Mouse (Mus musculus): ENCODE data around the gene Slc24a4. TPM values are rescaled to one million over a fixed set of nuclear protein-coding genes. Genes with fewer than 3 reads are reported as not detected.

Gene Slc24a4
- polyA plus RNA-seq (2017; shearing (Covaris generic)), result not detected

DNA sequence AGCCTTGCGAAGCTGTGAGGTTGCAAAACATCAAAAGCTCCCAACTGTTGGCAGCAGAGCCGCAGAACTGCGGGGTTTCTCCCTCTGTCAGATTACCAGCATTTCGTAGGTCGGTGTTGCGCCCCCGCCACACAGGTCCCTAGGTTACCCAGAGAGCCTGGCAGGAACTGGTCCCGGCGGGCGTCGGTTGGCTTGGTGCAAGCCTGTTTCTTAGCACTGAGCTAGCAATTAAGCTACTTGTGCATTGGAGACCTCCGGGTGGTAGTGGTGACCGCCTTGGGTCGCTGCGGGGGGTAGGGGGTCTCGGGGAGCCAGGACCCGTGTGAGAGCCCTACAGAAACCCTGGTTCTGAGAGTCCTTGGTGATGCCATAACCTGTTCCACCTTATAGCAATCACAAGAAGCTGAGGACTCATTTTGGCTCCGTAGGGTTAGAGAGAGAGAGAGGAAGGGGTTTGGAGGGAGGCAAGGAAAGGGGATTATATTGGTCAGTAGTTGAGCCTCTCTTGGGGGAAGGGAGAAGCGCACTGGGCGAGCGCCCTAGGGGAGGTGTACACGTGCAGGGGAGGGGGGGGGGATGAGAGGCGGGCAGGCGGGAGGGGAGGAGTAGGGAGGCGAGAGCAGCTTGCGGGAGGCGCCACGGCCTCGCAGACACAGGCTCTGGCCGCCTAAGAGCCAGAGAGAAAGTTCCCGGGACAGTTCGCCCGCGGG lies at the start of gene Slc24a4:
Slc24a4 (plus strand) TSS at position 653 of the 710 bp plus-strand sequence.

GRCm38 (mm10) chr12:102282763-102283482 lies 154.4 kb downstream of the Slc24a4 start, which contains the start of gene Rin3:
Gene Rin3, plus strand, starts transcription at chr12:102283048.

Other genes with a start within 250 kb of the Slc24a4 start
- 98.3 TPM for gene Trip11, start 215.5 kb upstream of the Slc24a4 start, polyA plus RNA-seq (2017; shearing (Covaris generic))
- gene Atxn3, start 170.5 kb upstream of the Slc24a4 start, polyA plus RNA-seq (2017; shearing (Covaris generic)), result 26.8 TPM
- gene Cpsf2, start 152.7 kb upstream of the Slc24a4 start, polyA plus RNA-seq (2017; shearing (Covaris generic)), result 32.4 TPM
- 82.9 TPM for gene Rin3, start 154.3 kb downstream of the Slc24a4 start, polyA plus RNA-seq (2017; shearing (Covaris generic))

Data from inflammation-experienced regulatory T-cells, adult 16 weeks (primary cell).